Mouse (Mus musculus) liver, embryonic 16.5 days (tissue): ENCODE results near the gene Rex1bd. TPM values are rescaled to one million over a fixed set of nuclear protein-coding genes. Genes with fewer than 3 reads are reported as not detected.

Experiments used
- ATAC-seq: fragments of 200-750 bp; cut with Nextera tagmentation; 2 replicates; pipeline ENCODE4 v1.8.0; 2017; ENCODE audit warnings: low read depth, mild to moderate bottlenecking, moderate number of reproducible peaks, moderate library complexity
- H3K27ac ChIP-seq: fragments of 300-500 bp; sonication (generic); 2 replicates; pipeline ENCODE4 v1.5.1; 2014; ENCODE audit warnings: mild to moderate bottlenecking, low read length
- H3K27me3 ChIP-seq: fragments of 300-500 bp; sonication (generic); 2 replicates; pipeline ENCODE4 v1.6.1; 2014; ENCODE audit warnings: low read depth, low read length, mixed read lengths; ENCODE audit not compliant: control insufficient read depth, insufficient read depth
- H3K36me3 ChIP-seq: fragments of 300-500 bp; sonication (generic); 2 replicates; pipeline ENCODE4 v1.6.1; 2014; ENCODE audit warnings: mild to moderate bottlenecking; ENCODE audit not compliant: control insufficient read depth, insufficient read depth
- H3K4me1 ChIP-seq: fragments of 300-500 bp; sonication (generic); 2 replicates; pipeline ENCODE4 v1.6.1; 2014; ENCODE audit warnings: low read depth, low read length, mixed read lengths; ENCODE audit not compliant: control insufficient read depth
- H3K4me2 ChIP-seq: fragments of 300-500 bp; sonication (generic); 2 replicates; pipeline ENCODE4 v1.6.1; 2014; ENCODE audit warnings: low read depth, low read length, mixed read lengths
- H3K4me3 ChIP-seq: fragments of 300-500 bp; sonication (generic); 2 replicates; pipeline ENCODE4 v1.5.1; 2014; ENCODE audit warnings: low read depth, mild to moderate bottlenecking, low read length
- H3K9ac ChIP-seq: fragments of 300-500 bp; sonication (generic); 2 replicates; pipeline ENCODE4 v1.6.1; 2014; ENCODE audit warnings: low read depth, low read length
- H3K9me3 ChIP-seq: fragments of 300-500 bp; sonication (generic); replicated peaks from 2 replicates; pipeline ENCODE4 v1.6.1; 2016; ENCODE audit warnings: low read length; ENCODE audit not compliant: control insufficient read depth
- WGBS: fragments of 180-500 bp; shearing (Covaris S2); extraction: QIAGEN DNeasy Blood & Tissue Kit; methylation state at CpG from one replicate; pipeline ENCODE4 v1.1.7; 2014; ENCODE audit not compliant: insufficient replicate concordance; 5-methylcytosine and 5-hydroxymethylcytosine counted together
- polyA plus RNA-seq: library from polyadenylated mRNA; unstranded; fragments of >200 nt; fragmentation: Nextera tagmentation; extraction: Ambion mirVana; gene quantifications from 2 replicates; pipeline ENCODE4 v1.2.1, GENCODE M21; 2015

The Rex1bd gene
- polyA plus RNA-seq, 1 experiment from 2014 or later: 55.6 TPM

GRCm38 (mm10) chr8:70490880-70491495 is 15.6 kb downstream of the Rex1bd start:
- H3K4me2 ChIP-seq: no peak overlapping the region
- H3K9ac ChIP-seq: no peak overlapping the region
- H3K27me3 ChIP-seq: peaks cover 100% of the 10 kb centered on the region
- ATAC-seq: no peak
- no peak overlapping the region for H3K27ac ChIP-seq
- 4% methylated on average over 20 of the region's 20 CpGs for WGBS
- H3K4me1 ChIP-seq: peaks cover 23% of the 10 kb centered on the region
- no peaks in the 10 kb centered on the region for H3K36me3 ChIP-seq
- no peak overlapping the region for H3K4me3 ChIP-seq
- no peaks in the 10 kb centered on the region for H3K9me3 ChIP-seq

- Histone ChIP-seq H3K36me3 (no peaks in the 10 kb centered on the region), H3K4me3 (no peak overlapping the region), H3K4me2 (no peak overlapping the region), H3K9ac (no peak overlapping the region), H3K9me3 (no peaks in the 10 kb centered on the region), H3K27me3 (peaks cover 100% of the 10 kb centered on the region), H3K27ac (no peak overlapping the region), H3K4me1 (peaks cover 23% of the 10 kb centered on the region)
- ATAC-seq: no peak
- 18% methylated on average over 10 of the region's 10 CpGs for WGBS
Observed at GRCm38 (mm10) chr8:70490061-70490879, 16.3 kb downstream of the Rex1bd start.

GRCm38 (mm10) chr8:70489576-70489975 is 17.0 kb downstream of the Rex1bd start:
- Histone ChIP-seq H3K4me2 (peak overlapping the region; percentile 36), H3K27ac (no peak overlapping the region), H3K4me1 (peaks cover 23% of the 10 kb centered on the region), H3K4me3 (peak overlapping the region; percentile 33), H3K9ac (no peak overlapping the region), H3K9me3 (no peaks in the 10 kb centered on the region), H3K27me3 (peaks cover 100% of the 10 kb centered on the region), H3K36me3 (no peaks in the 10 kb centered on the region)
- 1% methylated on average over 33 of the region's 41 CpGs for WGBS
- ATAC-seq: no peak

GRCm38 (mm10) chr8:70488931-70489470 is 17.6 kb downstream of the Rex1bd start:
- Histone ChIP-seq H3K27ac (no peak overlapping the region), H3K4me2 (peak overlapping the region; percentile 43), H3K9me3 (no peaks in the 10 kb centered on the region), H3K27me3 (peaks cover 100% of the 10 kb centered on the region), H3K4me1 (peaks cover 23% of the 10 kb centered on the region), H3K4me3 (peak overlapping the region; percentile 33), H3K9ac (no peak overlapping the region), H3K36me3 (no peaks in the 10 kb centered on the region)
- no peak for ATAC-seq
- WGBS: 3% methylated on average over 14 of the region's 14 CpGs

GRCm38 (mm10) chr8:70487993-70488796 is 18.4 kb downstream of the Rex1bd start:
- Histone ChIP-seq H3K27me3 (peaks cover 93% of the 10 kb centered on the region), H3K4me1 (peaks cover 22% of the 10 kb centered on the region), H3K27ac (no peak overlapping the region), H3K9ac (no peak overlapping the region), H3K9me3 (no peaks in the 10 kb centered on the region), H3K4me3 (peak overlapping the region; percentile 26), H3K36me3 (no peaks in the 10 kb centered on the region), H3K4me2 (peak overlapping the region; percentile 43)
- ATAC-seq: peak; percentile 11; the same call in 1 of the 2 replicates
- WGBS: 2% methylated on average over 55 of the region's 55 CpGs

GRCm38 (mm10) chr8:70486941-70487520 is 19.5 kb downstream of the Rex1bd start, which contains the start of gene Tmem59l:
Gene Tmem59l, minus strand, starts transcription at chr8:70487358.
- peaks cover 16% of the 10 kb centered on the region for H3K4me1 ChIP-seq
- no peaks in the 10 kb centered on the region for H3K9me3 ChIP-seq
- peak within 1 kb of the TSS; percentile 43 for H3K4me2 ChIP-seq
- H3K9ac ChIP-seq: no peak within 1 kb of the TSS
- H3K36me3 ChIP-seq: no peaks in the 10 kb centered on the region
- ATAC-seq: no peak
- peaks cover 89% of the 10 kb centered on the region for H3K27me3 ChIP-seq
- H3K27ac ChIP-seq: no peak within 1 kb of the TSS
- H3K4me3 ChIP-seq: peak within 1 kb of the TSS; percentile 26
- WGBS: 16% methylated on average over 33 of the region's 33 CpGs

- H3K4me2 ChIP-seq: no peak overlapping the region
- H3K36me3 ChIP-seq: no peaks in the 10 kb centered on the region
- H3K4me1 ChIP-seq: peaks cover 16% of the 10 kb centered on the region
- no peak for ATAC-seq
- no peak overlapping the region for H3K27ac ChIP-seq
- 47% methylated on average over 7 of the region's 7 CpGs for WGBS
- H3K4me3 ChIP-seq: no peak overlapping the region
- H3K27me3 ChIP-seq: peaks cover 88% of the 10 kb centered on the region
- no peak overlapping the region for H3K9ac ChIP-seq
- no peaks in the 10 kb centered on the region for H3K9me3 ChIP-seq
Observed at GRCm38 (mm10) chr8:70486191-70486681, 20.3 kb downstream of the Rex1bd start.

- no peaks in the 10 kb centered on the region for H3K9me3 ChIP-seq
- no peak overlapping the region for H3K4me3 ChIP-seq
- H3K9ac ChIP-seq: no peak overlapping the region
- ATAC-seq: no peak
- H3K4me1 ChIP-seq: peaks cover 2% of the 10 kb centered on the region
- H3K27ac ChIP-seq: no peak overlapping the region
- WGBS: 54% methylated on average over 2 of the region's 2 CpGs
- H3K36me3 ChIP-seq: no peaks in the 10 kb centered on the region
- H3K27me3 ChIP-seq: peaks cover 65% of the 10 kb centered on the region
- H3K4me2 ChIP-seq: no peak overlapping the region
Observed at GRCm38 (mm10) chr8:70482943-70483342, 23.6 kb downstream of the Rex1bd start.
